In the genomic region with DNA sequence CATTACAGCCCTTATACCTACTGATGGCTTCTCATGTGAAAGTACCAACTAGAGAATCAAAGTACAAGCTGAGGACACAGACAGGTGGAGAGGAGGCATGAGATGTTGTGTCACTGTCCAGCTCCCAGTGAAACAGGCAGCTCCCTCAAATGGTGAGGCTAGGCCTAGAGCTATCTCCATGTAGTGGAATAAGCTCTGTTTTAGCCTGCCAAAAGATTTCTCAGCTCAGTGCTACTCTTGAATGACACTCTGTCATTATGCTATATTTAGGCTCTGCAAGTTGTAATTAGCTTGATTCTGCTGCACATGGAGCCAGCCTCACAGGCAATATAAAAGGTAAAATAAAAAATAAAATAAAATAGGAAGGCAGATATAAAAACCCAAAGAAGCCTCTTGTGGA, we compare ENCODE assay signal across 16 mouse cellular contexts.
"Had no signal": no experiment of that assay in that cellular context is flagged by ENCODE, and none has a peak within 500 bp of the region (broad histone marks: within the 10 kb centered on the region; RNA-seq: fewer than 3 reads in every experiment).

No protein-coding gene starts in this region.

- H3K9ac ChIP-seq: liver, embryonic 13.5 days; stomach, embryonic 15.5 days had no signal

- H3K4me2 ChIP-seq: liver, embryonic 13.5 days; midbrain, embryonic 11.5 days; stomach, embryonic 15.5 days had no signal

- H3K4me1 ChIP-seq: liver, embryonic 13.5 days; stomach, embryonic 15.5 days had no signal

- H3K4me3 ChIP-seq: layer of hippocampus, adult 2 months; left cerebral cortex, adult 2 months; liver, embryonic 13.5 days; stomach, embryonic 15.5 days had no signal

- DNase-seq: kidney, postnatal 25 days; layer of hippocampus, adult 9-11 months; layer of hippocampus, postnatal 36 days; liver, embryonic 13.5 days; lung, adult 2 months; lung, postnatal 14 days; lung, postnatal 4 days; midbrain, embryonic 14.5 days; right cerebral cortex, postnatal 25 days; spleen, adult 18-20 months; thymus, postnatal 36 days had no signal

- H3K27me3 ChIP-seq: liver, embryonic 13.5 days; stomach, embryonic 15.5 days had no signal

- H3K9me3 ChIP-seq: liver, embryonic 13.5 days; stomach, embryonic 15.5 days had no signal

- H3K36me3 ChIP-seq: liver, embryonic 13.5 days; stomach, embryonic 15.5 days had no signal

- H3K27ac ChIP-seq: kidney, postnatal 0 days; layer of hippocampus, adult 2 months; left cerebral cortex, adult 2 months; liver, embryonic 13.5 days; stomach, embryonic 15.5 days had no signal
